Mouse (Mus musculus): ENCODE measurements at regions not wholly inside any gene's neighbourhood (a gene's known extent, or its start where the extent isn't known, plus 50 kb on each side); places are given as distances from the start of the nearest gene placed in this dataset.
A peak's percentile ranks its signal among the peaks of the same experiment; 100 is the strongest.

- no peak for DNase-seq (ENCODE audit: low spot score)
Observed at GRCm38 (mm10) chr2:39835370-39835769, 609.1 kb upstream of the Ppp6c start.

GRCm38 (mm10) chr2:39823851-39824250 is 597.6 kb upstream of the Ppp6c start:
- no peak for DNase-seq (ENCODE audit: low spot score)

- DNase-seq (ENCODE audit: low spot score), result peak; percentile 13
Observed at GRCm38 (mm10) chr2:39806681-39807080, 580.4 kb upstream of the Ppp6c start.
